Mouse (Mus musculus) G1E (cell line): ENCODE results near the gene Med13l.

Experiments used
- CTCF ChIP-seq: IDR thresholded peaks from 2 replicates; pipeline ENCODE4 v1.5.1; 2012; ENCODE audit warnings: low read depth, low read length, inconsistent platforms, mixed read lengths
- GATA1 ChIP-seq: IDR thresholded peaks from 2 replicates; pipeline ENCODE4 v1.6.1; 2012; ENCODE audit warnings: borderline replicate concordance, low read length, inconsistent platforms, mixed read lengths
- TAL1 ChIP-seq: conservative IDR thresholded peaks from 2 replicates; pipeline ENCODE4 v1.6.1; 2012; ENCODE audit warnings: low read depth, low read length, inconsistent platforms, mixed read lengths

- no peak for TF ChIP-seq TAL1
- TF ChIP-seq GATA1 = no peak
- TF ChIP-seq CTCF = no peak
Measured at GRCm38 (mm10) chr5:118811690-118812089, 251.2 kb downstream of the Med13l start.
